Mouse (Mus musculus) neural tube, embryonic 11.5 days (tissue): ENCODE data around the gene Gm20489. TPM values are rescaled to one million over a fixed set of nuclear protein-coding genes. Genes with fewer than 3 reads are reported as not detected.

ENCODE experiments used
- ATAC-seq: fragments of 200-750 bp; cut with Nextera tagmentation; 2 replicates; pipeline ENCODE4 v1.8.0; 2017; ENCODE audit warnings: moderate number of reproducible peaks, mild to moderate bottlenecking, moderate TSS enrichment, moderate library complexity; ENCODE audit not compliant: insufficient read depth, low FRiP score, low TSS enrichment
- DNase-seq: peaks from one replicate; pipeline ENCODE4 v3.0.0-alpha.2; 2015; ENCODE audit warnings: low spot score
- H3K27ac ChIP-seq: fragments of 300-500 bp; sonication (generic); 2 replicates; pipeline ENCODE4 v1.5.1; 2014; ENCODE audit warnings: low read depth, mild to moderate bottlenecking, low read length
- H3K27me3 ChIP-seq: fragments of 300-500 bp; sonication (generic); 2 replicates; pipeline ENCODE4 v1.6.1; 2014; ENCODE audit warnings: mild to moderate bottlenecking, low read length, mixed read lengths; ENCODE audit not compliant: control insufficient read depth, insufficient read depth
- H3K36me3 ChIP-seq: fragments of 300-500 bp; sonication (generic); 2 replicates; pipeline ENCODE4 v1.6.1; 2014; ENCODE audit warnings: mild to moderate bottlenecking, low read length, moderate library complexity, mixed read lengths; ENCODE audit not compliant: control insufficient read depth, insufficient read depth
- H3K4me1 ChIP-seq: fragments of 300-500 bp; sonication (generic); 2 replicates; pipeline ENCODE4 v1.6.1; 2014; ENCODE audit warnings: low read length, mixed read lengths; ENCODE audit not compliant: control insufficient read depth, insufficient read depth
- H3K4me2 ChIP-seq: fragments of 300-500 bp; sonication (generic); 2 replicates; pipeline ENCODE4 v1.6.1; 2014; ENCODE audit warnings: low read depth, mild to moderate bottlenecking, moderate library complexity
- H3K4me3 ChIP-seq: fragments of 300-500 bp; sonication (generic); 2 replicates; pipeline ENCODE4 v1.5.1; 2014; ENCODE audit warnings: low read depth, low read length
- H3K9ac ChIP-seq: fragments of 300-500 bp; sonication (generic); 2 replicates; pipeline ENCODE4 v1.6.1; 2014; ENCODE audit warnings: mild to moderate bottlenecking, low read length
- H3K9me3 ChIP-seq: fragments of 300-500 bp; sonication (generic); 2 replicates; pipeline ENCODE4 v1.6.1; 2016; ENCODE audit warnings: low read length; ENCODE audit not compliant: control insufficient read depth
- WGBS: fragments of 180-500 bp; shearing (Covaris S2); extraction: QIAGEN DNeasy Blood & Tissue Kit; methylation state at CpG from one replicate; pipeline ENCODE4 v1.1.7; 2014; 5-methylcytosine and 5-hydroxymethylcytosine counted together
- polyA plus RNA-seq: library from polyadenylated mRNA; unstranded; fragments of >200 nt; fragmentation: Nextera tagmentation; extraction: Ambion mirVana; gene quantifications from 2 replicates; pipeline ENCODE4 v1.2.1, GENCODE M21; 2014

Gene Gm20489
- polyA plus RNA-seq, 1 experiment from 2014 or later: not detected

DNA sequence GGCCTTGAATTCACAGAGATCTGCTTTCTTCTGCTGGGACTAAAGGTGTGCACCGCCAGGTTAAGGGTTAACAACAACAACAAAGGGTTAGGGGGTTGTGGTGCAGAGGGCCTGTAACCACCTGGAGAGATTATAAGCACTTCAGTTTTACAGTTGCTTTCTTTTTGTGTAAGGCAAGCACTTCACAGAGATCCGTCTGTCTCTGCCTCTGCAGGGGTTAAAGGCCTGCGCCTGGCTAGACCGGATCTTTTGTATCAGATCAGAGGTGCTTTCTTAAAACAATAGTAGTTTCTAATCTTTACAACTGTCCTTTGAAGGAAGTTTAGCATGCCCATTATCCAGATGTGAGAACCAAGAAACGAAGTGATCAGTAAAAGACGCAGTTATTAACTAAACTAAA is 4.6 kb upstream of the Gm20489 start:
- 0 out of 2 replicates have a peak overlapping the region, but pooled peaks have one; percentile 34 for H3K27ac ChIP-seq
- DNase-seq (no peak), ATAC-seq (peak; percentile 13; the same call in 1 of the 2 replicates)
- no peaks in the 10 kb centered on the region for H3K9me3 ChIP-seq
- peak overlapping the region; percentile 28; the same call in 1 of the 2 replicates for H3K4me2 ChIP-seq
- no peaks in the 10 kb centered on the region for H3K36me3 ChIP-seq
- H3K27me3 ChIP-seq: no peaks in the 10 kb centered on the region
- H3K4me3 ChIP-seq: no peak overlapping the region; the same call in 1 of the 2 replicates
- H3K9ac ChIP-seq: no peak overlapping the region; the same call in 1 of the 2 replicates
- no peaks in the 10 kb centered on the region for H3K4me1 ChIP-seq
- 21% methylated on average over 6 of the region's 6 CpGs for WGBS

DNA sequence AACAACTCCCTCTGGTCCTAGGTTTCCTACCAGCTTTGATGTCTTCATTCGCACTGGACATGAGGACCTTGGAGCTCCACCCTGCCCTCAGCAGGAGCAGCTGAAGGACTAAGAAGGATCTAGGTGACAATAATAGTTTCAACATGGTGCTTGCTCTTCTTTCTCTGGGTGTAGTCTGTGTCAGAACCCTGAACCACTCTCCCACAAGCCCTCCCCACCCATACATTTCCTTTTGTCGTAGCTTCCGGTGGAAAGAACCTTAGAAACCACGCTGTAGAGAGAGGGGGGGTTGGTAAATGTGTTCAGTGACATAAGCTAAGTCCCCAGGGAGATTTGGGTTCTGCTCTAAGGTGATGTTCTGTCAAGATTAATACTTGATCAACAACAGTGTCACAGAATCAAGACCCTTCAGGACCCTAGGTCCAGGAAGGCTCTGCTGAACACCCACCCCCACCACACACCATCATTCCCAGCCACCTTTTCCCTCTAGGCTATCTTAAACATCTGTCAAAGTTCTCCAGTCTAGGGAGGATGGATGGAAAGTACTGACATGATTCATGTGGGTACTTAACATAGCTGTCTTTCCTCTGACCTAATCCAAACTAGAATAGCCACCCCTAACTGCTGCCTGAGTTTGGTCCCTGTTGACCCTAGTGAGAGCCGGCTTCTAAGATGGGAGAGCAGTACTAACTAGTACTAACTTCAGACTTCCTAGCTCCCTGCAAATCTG is 633 bp downstream of the Gm20489 start, which contains the start of gene Il2rg:
Il2rg (minus strand) TSS at position 231 of the 730 bp plus-strand sequence.
- ATAC-seq: no peak
- 69% methylated on average over 5 of the region's 5 CpGs for WGBS
- H3K27me3 ChIP-seq: no peaks in the 10 kb centered on the region

DNA sequence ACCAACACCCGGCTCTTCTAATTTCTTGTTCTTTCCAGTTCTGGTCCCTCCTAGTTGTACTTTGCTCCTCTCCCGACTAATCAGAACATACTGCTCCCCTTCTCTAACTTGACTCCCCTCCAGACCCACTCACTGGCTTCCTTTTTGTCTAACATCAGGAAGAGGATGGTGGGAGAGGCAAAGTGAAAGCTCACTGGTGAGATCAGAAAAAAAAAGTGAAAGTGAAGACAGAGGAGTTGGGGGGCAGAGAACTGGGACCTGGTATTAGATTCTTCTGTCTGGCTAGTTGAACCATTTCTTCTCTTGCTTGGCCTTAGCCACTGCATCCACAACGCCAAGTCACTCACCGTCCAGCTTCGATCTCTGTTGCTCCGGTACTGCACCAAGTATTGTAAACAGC is 2.2 kb downstream of the Gm20489 start:
- DNase-seq (no peak), ATAC-seq (no peak)
- no peaks in the 10 kb centered on the region for H3K9me3 ChIP-seq
- H3K4me1 ChIP-seq: 0 out of 2 replicates have a peak, but pooled peaks cover 4% of the 10 kb centered on the region
- 95% methylated on average over 6 of the region's 6 CpGs for WGBS
- no peak overlapping the region for H3K4me3 ChIP-seq
- no peak overlapping the region for H3K9ac ChIP-seq
- H3K4me2 ChIP-seq: no peak overlapping the region
- H3K27ac ChIP-seq: no peak overlapping the region
- H3K36me3 ChIP-seq: no peaks in the 10 kb centered on the region
- H3K27me3 ChIP-seq: no peaks in the 10 kb centered on the region

More for the DNA sequence above, 633 bp downstream of the Gm20489 start, which contains the start of gene Il2rg:
- H3K36me3 ChIP-seq: no peaks in the 10 kb centered on the region
- H3K9ac ChIP-seq: no peak within 1 kb of the TSS
- no peak for DNase-seq
- H3K9me3 ChIP-seq: no peaks in the 10 kb centered on the region
- no peak within 1 kb of the TSS for H3K27ac ChIP-seq
- no peak within 1 kb of the TSS for H3K4me2 ChIP-seq
- H3K4me3 ChIP-seq: no peak within 1 kb of the TSS
- 0 out of 2 replicates have a peak, but pooled peaks cover 4% of the 10 kb centered on the region for H3K4me1 ChIP-seq

DNA sequence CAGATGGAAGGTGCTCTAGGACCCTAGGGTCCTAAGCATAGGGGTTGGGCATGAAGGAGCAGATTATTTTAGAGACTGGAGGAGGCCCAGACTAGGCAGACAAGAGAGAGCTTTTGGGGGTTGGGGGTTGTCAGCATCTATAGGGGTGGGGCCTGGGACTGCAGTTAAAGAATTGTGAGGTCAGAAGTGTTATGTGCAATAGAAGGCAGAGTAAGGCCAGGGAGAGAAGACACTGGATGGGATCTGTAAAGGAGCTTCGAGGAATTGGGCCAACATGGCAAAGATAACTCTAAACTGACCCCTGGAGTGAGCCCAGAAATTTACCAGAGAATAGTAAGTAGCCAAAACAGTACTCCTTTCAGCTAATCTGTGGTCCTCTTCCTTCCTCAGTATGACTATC is 4.9 kb downstream of the Gm20489 start, which contains the start of gene Gm614:
Gm614 (minus strand) TSS at position 101 of the 400 bp plus-strand sequence.
- Histone ChIP-seq H3K4me3 (no peak within 1 kb of the TSS), H3K27me3 (no peaks in the 10 kb centered on the region), H3K4me1 (0 out of 2 replicates have a peak, but pooled peaks cover 4% of the 10 kb centered on the region), H3K9ac (no peak within 1 kb of the TSS), H3K36me3 (no peaks in the 10 kb centered on the region), H3K9me3 (no peaks in the 10 kb centered on the region), H3K4me2 (no peak within 1 kb of the TSS), H3K27ac (no peak within 1 kb of the TSS)
- no peak for DNase-seq
- no peak for ATAC-seq
- 92% methylated on average over 1 of the region's 1 CpGs for WGBS

DNA sequence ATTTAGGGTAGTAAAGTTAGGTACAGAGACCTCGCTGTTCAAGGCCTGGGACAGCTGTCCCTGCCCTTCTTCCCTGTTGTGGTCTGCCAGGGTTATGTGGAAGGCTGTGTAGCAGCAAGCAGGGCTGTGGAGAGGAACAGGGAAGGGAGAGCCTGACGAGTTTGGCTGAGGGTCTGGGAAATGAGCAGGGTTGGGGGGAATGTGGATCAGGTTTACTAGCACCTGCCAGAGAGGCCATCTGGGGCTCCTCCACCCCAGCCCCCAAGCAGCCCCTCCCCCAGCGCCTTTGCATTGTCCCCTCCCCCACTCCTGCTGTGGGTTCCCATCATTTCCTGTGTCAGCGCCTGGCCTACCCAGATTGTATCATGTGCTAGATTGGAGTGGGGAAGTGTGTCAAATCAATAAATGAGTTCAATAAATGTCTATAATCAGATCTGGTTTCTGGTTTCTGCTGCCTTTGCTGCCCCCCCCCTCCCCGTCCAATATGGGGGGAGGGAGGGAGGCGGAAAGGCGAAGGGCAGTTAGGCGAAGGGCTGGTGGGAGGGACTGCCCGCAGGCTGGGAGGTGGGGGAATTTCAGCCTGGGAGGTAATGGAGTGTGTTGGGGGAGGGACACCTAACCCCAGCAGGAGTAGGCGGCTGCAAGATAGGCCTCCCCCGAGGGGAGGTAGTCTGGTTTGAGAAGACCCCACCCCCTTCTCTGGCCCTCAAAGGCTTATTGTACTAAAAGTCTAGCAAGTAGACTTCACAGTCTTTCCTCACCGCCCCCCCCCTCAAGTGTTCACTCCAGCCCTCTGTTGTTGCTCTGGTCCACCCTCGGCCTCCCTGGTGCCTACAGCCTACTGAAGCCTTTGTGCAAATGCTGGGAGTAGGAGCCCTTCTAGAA is 8.1 kb downstream of the Gm20489 start:
- H3K4me2 ChIP-seq: no peak overlapping the region; the same call in 1 of the 2 replicates
- no peaks in the 10 kb centered on the region for H3K36me3 ChIP-seq
- 24% methylated on average over 12 of the region's 13 CpGs for WGBS

DNA sequence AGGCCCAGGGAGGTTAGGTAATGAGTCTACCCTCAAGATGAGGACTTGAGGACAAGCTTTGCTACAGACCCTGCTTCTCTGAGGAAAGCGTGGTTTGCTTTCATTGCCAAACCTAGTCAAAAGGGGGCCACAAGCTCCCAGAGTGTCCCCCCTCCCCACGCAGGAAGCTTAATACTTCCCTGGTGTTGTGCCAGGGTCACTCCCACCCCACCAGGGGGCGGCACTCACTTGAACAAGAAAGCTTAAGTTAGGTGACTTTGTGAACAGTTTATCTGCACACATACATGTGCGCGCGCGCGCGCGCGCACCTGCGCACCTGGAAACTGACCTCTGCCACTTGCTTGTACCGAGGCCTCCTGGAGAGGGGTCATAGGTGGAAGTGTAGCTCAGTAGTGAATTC is 12.2 kb downstream of the Gm20489 start:
- Histone ChIP-seq H3K27ac (no peak overlapping the region), H3K36me3 (no peaks in the 10 kb centered on the region), H3K4me3 (no peak overlapping the region), H3K4me1 (no peaks in the 10 kb centered on the region), H3K27me3 (0 out of 2 replicates have a peak, but pooled peaks cover 2% of the 10 kb centered on the region), H3K9me3 (no peaks in the 10 kb centered on the region), H3K4me2 (no peak overlapping the region), H3K9ac (no peak overlapping the region)
- no peak for DNase-seq
- WGBS: 85% methylated on average over 13 of the region's 13 CpGs
- ATAC-seq: no peak

More for the DNA sequence above, 8.1 kb downstream of the Gm20489 start:
- H3K27me3 ChIP-seq: 0 out of 2 replicates have a peak, but pooled peaks cover 2% of the 10 kb centered on the region
- ATAC-seq (peak; percentile 80), DNase-seq (peak; percentile 58)
- peak overlapping the region; percentile 74 for H3K27ac ChIP-seq
- 0 out of 2 replicates have a peak, but pooled peaks cover 4% of the 10 kb centered on the region for H3K4me1 ChIP-seq
- H3K9me3 ChIP-seq: no peaks in the 10 kb centered on the region
- H3K9ac ChIP-seq: no peak overlapping the region
- H3K4me3 ChIP-seq: no peak overlapping the region

DNA sequence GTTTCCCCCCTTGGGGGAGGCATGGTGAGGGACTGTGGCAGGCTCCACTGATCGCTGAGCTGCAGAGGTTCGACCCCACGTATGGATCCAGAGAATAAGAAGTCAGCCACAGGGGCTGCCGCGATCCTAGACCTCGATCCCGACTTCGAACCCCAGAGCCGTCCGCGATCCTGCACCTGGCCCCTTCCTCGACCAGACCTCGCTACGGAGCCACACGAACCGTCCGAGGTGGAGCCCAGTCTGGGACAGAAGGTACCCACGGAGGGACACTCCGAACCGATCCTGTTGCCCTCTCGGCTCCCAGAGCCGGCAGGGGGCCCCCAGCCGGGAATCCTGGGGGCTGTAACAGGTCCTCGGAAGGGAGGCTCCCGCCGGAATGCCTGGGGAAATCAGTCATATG is 14.1 kb downstream of the Gm20489 start:
- H3K4me2 ChIP-seq: peak overlapping the region; percentile 59
- 0 out of 2 replicates have a peak, but pooled peaks cover 2% of the 10 kb centered on the region for H3K27me3 ChIP-seq
- H3K9me3 ChIP-seq: no peaks in the 10 kb centered on the region
- H3K9ac ChIP-seq: peak overlapping the region; percentile 49
- H3K4me3 ChIP-seq: peak overlapping the region; percentile 49
- no peaks in the 10 kb centered on the region for H3K4me1 ChIP-seq
- DNase-seq: no peak
- H3K27ac ChIP-seq: no peak overlapping the region
- H3K36me3 ChIP-seq: no peaks in the 10 kb centered on the region
- WGBS: 26% methylated on average over 26 of the region's 26 CpGs
- peak; percentile 10; the same call in 1 of the 2 replicates for ATAC-seq

DNA sequence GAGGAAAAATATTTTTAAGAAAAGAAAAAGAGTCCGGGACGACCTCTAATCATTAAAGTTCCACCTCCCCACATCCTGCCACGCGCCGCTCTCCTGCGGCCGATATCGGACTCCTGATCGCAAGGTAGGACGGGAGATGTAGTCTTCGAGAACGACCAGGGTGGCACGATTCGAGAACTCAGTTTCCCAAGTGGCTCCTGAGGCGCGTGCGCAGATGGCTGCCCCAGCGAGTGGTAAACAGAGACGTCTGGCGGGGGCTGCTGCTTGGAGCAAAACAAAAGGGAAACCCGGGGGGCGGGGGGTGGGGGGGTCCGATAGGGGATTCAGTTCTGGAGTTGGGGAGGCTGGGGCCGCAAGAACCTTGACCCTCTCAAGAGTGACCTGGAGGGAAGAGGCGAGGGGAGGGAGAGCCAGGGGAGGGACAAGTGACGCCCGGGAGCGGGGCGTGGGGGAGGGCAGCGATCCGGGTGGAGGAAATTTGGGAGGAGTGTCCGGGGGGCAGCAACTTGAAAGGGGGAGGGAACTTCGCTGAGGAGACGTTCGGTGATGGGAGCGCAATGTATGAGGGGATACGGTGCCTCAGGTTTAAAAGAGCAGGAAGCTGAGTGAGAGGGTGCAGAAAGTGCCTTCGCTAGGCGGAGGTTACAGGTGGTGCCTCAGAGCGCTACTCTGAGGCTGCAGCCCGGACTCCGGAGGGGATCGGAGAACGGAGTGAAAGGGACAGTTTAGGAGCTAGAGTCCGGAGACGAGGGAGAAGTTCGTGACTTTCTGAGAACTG is 14.7 kb downstream of the Gm20489 start, which contains the start of gene Foxo4:
Foxo4 (plus strand) TSS at position 577 of the 778 bp plus-strand sequence.
- no peaks in the 10 kb centered on the region for H3K4me1 ChIP-seq
- H3K4me2 ChIP-seq: peak within 1 kb of the TSS; percentile 59
- H3K9me3 ChIP-seq: no peaks in the 10 kb centered on the region
- H3K9ac ChIP-seq: peak within 1 kb of the TSS; percentile 49
- 22% methylated on average over 47 of the region's 47 CpGs for WGBS
- no peaks in the 10 kb centered on the region for H3K36me3 ChIP-seq
- ATAC-seq (peak; percentile 84), DNase-seq (peak; percentile 87)
- 0 out of 2 replicates have a peak, but pooled peaks cover 2% of the 10 kb centered on the region for H3K27me3 ChIP-seq
- H3K4me3 ChIP-seq: peak within 1 kb of the TSS; percentile 49
- H3K27ac ChIP-seq: no peak within 1 kb of the TSS
